Mouse (Mus musculus) embryonic facial prominence, embryonic 11.5 days (tissue): Measurements from ENCODE around the gene Cdr2. TPM values are rescaled to one million over a fixed set of nuclear protein-coding genes. Genes with fewer than 3 reads are reported as not detected.
"Not testable (repeated sequence)": the region's sequence is repeated elsewhere in the genome, so short reads cannot be mapped to it uniquely, and the experiment has no call there.

Experiments used
- ATAC-seq: fragments of 200-750 bp; cut with Nextera tagmentation; replicated peaks from 2 replicates; pipeline ENCODE4 v1.8.0; 2017; ENCODE audit warnings: low read depth; ENCODE audit not compliant: insufficient number of reproducible peaks, low FRiP score, low TSS enrichment
- DNase-seq: peaks from one replicate; pipeline ENCODE4 v3.0.0-alpha.2; 2015; ENCODE audit warnings: low spot score
- H3K27ac ChIP-seq: fragments of 300-500 bp; sonication (generic); replicated peaks from 2 replicates; pipeline ENCODE4 v1.5.1; 2014; ENCODE audit warnings: mild to moderate bottlenecking, low read depth, low read length, control low read depth
- H3K27me3 ChIP-seq: fragments of 300-500 bp; sonication (generic); 2 replicates; pipeline ENCODE4 v1.6.1; 2014; ENCODE audit warnings: mild to moderate bottlenecking, low read length, moderate library complexity, mixed read lengths; ENCODE audit not compliant: control insufficient read depth, insufficient read depth
- H3K36me3 ChIP-seq: fragments of 300-500 bp; sonication (generic); replicated peaks from 2 replicates; pipeline ENCODE4 v1.6.1; 2014; ENCODE audit warnings: low read depth, mild to moderate bottlenecking, low read length, moderate library complexity, mixed read lengths; ENCODE audit not compliant: control insufficient read depth, insufficient read depth
- H3K4me1 ChIP-seq: fragments of 300-500 bp; sonication (generic); 2 replicates; pipeline ENCODE4 v1.6.1; 2014; ENCODE audit warnings: low read length, mixed read lengths; ENCODE audit not compliant: control insufficient read depth, insufficient read depth
- H3K4me2 ChIP-seq: fragments of 300-500 bp; sonication (generic); 2 replicates; pipeline ENCODE4 v1.6.1; 2014; ENCODE audit warnings: low read depth, mild to moderate bottlenecking, control low read depth, low read length, moderate library complexity
- H3K4me3 ChIP-seq: fragments of 300-500 bp; sonication (generic); 2 replicates; pipeline ENCODE4 v1.5.1; 2014; ENCODE audit warnings: low read depth, low read length, control low read depth
- H3K9ac ChIP-seq: fragments of 300-500 bp; sonication (generic); replicated peaks from 2 replicates; pipeline ENCODE4 v1.6.1; 2014; ENCODE audit warnings: mild to moderate bottlenecking, control low read depth, low read length
- H3K9me3 ChIP-seq: fragments of 300-500 bp; sonication (generic); replicated peaks from 2 replicates; pipeline ENCODE4 v1.6.1; 2016; ENCODE audit warnings: mild to moderate bottlenecking, low read length, inconsistent platforms, mixed read lengths; ENCODE audit not compliant: control insufficient read depth
- WGBS: fragments of 180-500 bp; shearing (Covaris S2); extraction: QIAGEN DNeasy Blood & Tissue Kit; methylation state at CpG from one replicate; pipeline ENCODE4 v1.1.7; 2014; 5-methylcytosine and 5-hydroxymethylcytosine counted together
- polyA plus RNA-seq: library from polyadenylated mRNA; unstranded; fragments of >200 nt; fragmentation: Nextera tagmentation; extraction: Ambion mirVana; gene quantifications from 2 replicates; pipeline ENCODE4 v1.2.1, GENCODE M21; 2014

Gene Cdr2
- polyA plus RNA-seq, 1 experiment from 2014 or later, result 12.7 TPM

GRCm38 (mm10) chr7:120963126-120963525 is 19.0 kb downstream of the Cdr2 start:
- Histone ChIP-seq H3K36me3 (no peaks in the 10 kb centered on the region; the same call in 1 of the 2 replicates), H3K27me3 (no peaks in the 10 kb centered on the region), H3K4me3 (no peak overlapping the region), H3K27ac (no peak overlapping the region), H3K9me3 (no peaks in the 10 kb centered on the region), H3K9ac (no peak overlapping the region), H3K4me2 (no peak overlapping the region), H3K4me1 (no peaks in the 10 kb centered on the region)
- no peak for ATAC-seq
- 84% methylated on average over 5 of the region's 5 CpGs for WGBS
- DNase-seq, result no peak

GRCm38 (mm10) chr7:120961893-120962292 is 20.2 kb downstream of the Cdr2 start:
- ATAC-seq (no peak), DNase-seq (no peak)
- H3K9me3 ChIP-seq, result no peaks in the 10 kb centered on the region
- H3K9ac ChIP-seq, result no peak overlapping the region
- no peaks in the 10 kb centered on the region; the same call in 1 of the 2 replicates for H3K36me3 ChIP-seq
- no peak overlapping the region for H3K4me3 ChIP-seq
- no peaks in the 10 kb centered on the region for H3K27me3 ChIP-seq
- WGBS, result 64% methylated on average over 3 of the region's 3 CpGs
- H3K27ac ChIP-seq, result no peak overlapping the region
- no peaks in the 10 kb centered on the region for H3K4me1 ChIP-seq
- H3K4me2 ChIP-seq, result no peak overlapping the region

- Histone ChIP-seq H3K4me3 (no peak overlapping the region), H3K9ac (no peak overlapping the region), H3K4me2 (no peak overlapping the region), H3K36me3 (no peaks in the 10 kb centered on the region; the same call in 1 of the 2 replicates), H3K4me1 (no peaks in the 10 kb centered on the region), H3K27me3 (no peaks in the 10 kb centered on the region), H3K27ac (no peak overlapping the region), H3K9me3 (no peaks in the 10 kb centered on the region)
- ATAC-seq, result no peak
- no peak for DNase-seq
- WGBS, result 86% methylated on average over 6 of the region's 6 CpGs
These were observed 21.5 kb downstream of the Cdr2 start for GRCm38 (mm10) chr7:120960601-120961000.

- Histone ChIP-seq H3K9me3 (no peaks in the 10 kb centered on the region), H3K4me1 (no peaks in the 10 kb centered on the region), H3K4me2 (no peak overlapping the region), H3K36me3 (no peaks in the 10 kb centered on the region; the same call in 1 of the 2 replicates), H3K4me3 (no peak overlapping the region), H3K27me3 (no peaks in the 10 kb centered on the region), H3K9ac (no peak overlapping the region), H3K27ac (no peak overlapping the region)
- 77% methylated on average over 2 of the region's 2 CpGs for WGBS
- no peak for ATAC-seq
- DNase-seq, result no peak
These were observed 22.0 kb downstream of the Cdr2 start for GRCm38 (mm10) chr7:120960116-120960515.

GRCm38 (mm10) chr7:120953591-120953990 is 28.5 kb downstream of the Cdr2 start:
- WGBS, result 92% methylated on average over 7 of the region's 7 CpGs

GRCm38 (mm10) chr7:120943936-120944509 is 38.1 kb downstream of the Cdr2 start:
- Histone ChIP-seq H3K9me3 (no peaks in the 10 kb centered on the region), H3K27me3 (no peaks in the 10 kb centered on the region), H3K4me1 (no peaks in the 10 kb centered on the region), H3K27ac (no peak overlapping the region), H3K4me2 (no peak overlapping the region), H3K4me3 (no peak overlapping the region), H3K36me3 (peaks cover 7% of the 10 kb centered on the region; the same call in 1 of the 2 replicates), H3K9ac (no peak overlapping the region)
- WGBS, result 88% methylated on average over 7 of the region's 8 CpGs
- DNase-seq (no peak), ATAC-seq (no peak)

More at GRCm38 (mm10) chr7:120953591-120953990, 28.5 kb downstream of the Cdr2 start:
- not testable (repeated sequence) for H3K4me3 ChIP-seq, H3K4me1 ChIP-seq, H3K27me3 ChIP-seq, DNase-seq, H3K27ac ChIP-seq, ATAC-seq, H3K9me3 ChIP-seq, H3K4me2 ChIP-seq, H3K9ac ChIP-seq, H3K36me3 ChIP-seq

- no peak overlapping the region for H3K9ac ChIP-seq
- H3K36me3 ChIP-seq, result peaks cover 7% of the 10 kb centered on the region
- ATAC-seq (no peak), DNase-seq (no peak)
- no peaks in the 10 kb centered on the region for H3K4me1 ChIP-seq
- no peak overlapping the region for H3K27ac ChIP-seq
- 82% methylated on average over 1 of the region's 1 CpGs for WGBS
- H3K27me3 ChIP-seq, result no peaks in the 10 kb centered on the region
- H3K9me3 ChIP-seq, result no peaks in the 10 kb centered on the region
- no peak overlapping the region for H3K4me3 ChIP-seq
- H3K4me2 ChIP-seq, result no peak overlapping the region
These were observed 39.6 kb downstream of the Cdr2 start for GRCm38 (mm10) chr7:120942506-120942905.

- Histone ChIP-seq H3K9ac (no peak overlapping the region), H3K4me2 (no peak overlapping the region), H3K36me3 (peaks cover 7% of the 10 kb centered on the region), H3K27ac (no peak overlapping the region), H3K9me3 (no peaks in the 10 kb centered on the region), H3K4me1 (no peaks in the 10 kb centered on the region), H3K27me3 (no peaks in the 10 kb centered on the region), H3K4me3 (no peak overlapping the region)
- no peak for ATAC-seq
- 94% methylated on average over 6 of the region's 6 CpGs for WGBS
- DNase-seq, result no peak
These were observed 40.9 kb downstream of the Cdr2 start for GRCm38 (mm10) chr7:120941214-120941613.
